Mouse (Mus musculus) thymus, adult 2 months (tissue): Measurements from ENCODE around the gene Cul4a. TPM values are rescaled to one million over a fixed set of nuclear protein-coding genes. Genes with fewer than 3 reads are reported as not detected.

Experiments used
- DNase-seq: peaks from one replicate; pipeline ENCODE4 v3.0.0; 2021
- H3K27ac ChIP-seq: fragments of 200-500 bp; 2 replicates; pipeline ENCODE4 v1.5.1; 2012; ENCODE audit warnings: low read length, control low read depth; ENCODE audit not compliant: control insufficient read depth, insufficient read depth
- H3K27me3 ChIP-seq: fragments of 200-500 bp; 2 replicates; pipeline ENCODE4 v1.6.1; 2012; ENCODE audit warnings: mild to moderate bottlenecking, low read length, moderate library complexity, mixed read lengths; ENCODE audit not compliant: control insufficient read depth, insufficient read depth
- H3K36me3 ChIP-seq: fragments of 200-500 bp; 2 replicates; pipeline ENCODE4 v1.6.1; 2012; ENCODE audit warnings: mild to moderate bottlenecking, low read length, moderate library complexity; ENCODE audit not compliant: control insufficient read depth, insufficient read depth
- H3K4me1 ChIP-seq: fragments of 200-500 bp; replicated peaks from 2 replicates; pipeline ENCODE4 v1.6.1; 2012; ENCODE audit warnings: low read length; ENCODE audit not compliant: control insufficient read depth, insufficient read depth
- H3K4me3 ChIP-seq: fragments of 200-500 bp; 2 replicates; pipeline ENCODE4 v1.5.1; 2012; ENCODE audit warnings: mild to moderate bottlenecking, low read length, control low read depth, moderate library complexity; ENCODE audit not compliant: control insufficient read depth, insufficient read depth
- CTCF ChIP-seq: fragments of 200-500 bp; IDR thresholded peaks from 2 replicates; pipeline ENCODE4 v1.5.1; 2012; ENCODE audit warnings: mild to moderate bottlenecking, control low read depth, low read length, moderate library complexity, borderline replicate concordance; ENCODE audit not compliant: control insufficient read depth, poor library complexity, insufficient read depth; ENCODE audit errors: extremely low read depth
- POLR2A ChIP-seq: fragments of 200-500 bp; IDR thresholded peaks from 2 replicates; pipeline ENCODE4 v1.6.1; 2012; ENCODE audit warnings: mild to moderate bottlenecking, low read length, control low read depth, moderate library complexity; ENCODE audit not compliant: control insufficient read depth, poor library complexity, insufficient read depth; ENCODE audit errors: extremely low read depth
- WGBS: fragments of 180-500 bp; shearing (Covaris S2); methylation state at CpG from one replicate; pipeline ENCODE4 v1.1.7; 2018; 5-methylcytosine and 5-hydroxymethylcytosine counted together
- polyA plus RNA-seq: library from polyadenylated mRNA; depleted of rRNA; stranded (reverse); fragments of >200 nt; gene quantifications from 2 replicates; pipeline ENCODE4 v1.2.3, GENCODE M21; 2012

The Cul4a gene
- polyA plus RNA-seq, 1 experiment, result 36.3 TPM

GRCm38 (mm10) chr8:13181691-13181976 is 76.2 kb downstream of the Cul4a start:
- Histone ChIP-seq H3K27me3 (no peaks in the 10 kb centered on the region), H3K4me1 (no peaks in the 10 kb centered on the region), H3K36me3 (no peaks in the 10 kb centered on the region), H3K27ac (no peak overlapping the region), H3K4me3 (no peak overlapping the region)
- WGBS, result 78% methylated on average over 2 of the region's 2 CpGs
- no peak for DNase-seq
- no peak for TF ChIP-seq POLR2A
- TF ChIP-seq CTCF, result no peak

GRCm38 (mm10) chr8:13186819-13187218 is 81.4 kb downstream of the Cul4a start:
- TF ChIP-seq CTCF (no peak), POLR2A (no peak)
- H3K36me3 ChIP-seq, result no peaks in the 10 kb centered on the region
- H3K27ac ChIP-seq, result no peak overlapping the region
- H3K4me1 ChIP-seq, result no peaks in the 10 kb centered on the region
- WGBS, result 84% methylated on average over 8 of the region's 8 CpGs
- H3K4me3 ChIP-seq, result no peak overlapping the region
- DNase-seq, result no peak
- no peaks in the 10 kb centered on the region for H3K27me3 ChIP-seq

- WGBS, result 84% methylated on average over 9 of the region's 9 CpGs
- Histone ChIP-seq H3K27me3 (no peaks in the 10 kb centered on the region), H3K27ac (no peak overlapping the region), H3K36me3 (no peaks in the 10 kb centered on the region), H3K4me1 (no peaks in the 10 kb centered on the region), H3K4me3 (no peak overlapping the region)
- TF ChIP-seq CTCF (no peak), POLR2A (no peak)
- no peak for DNase-seq
Measured at GRCm38 (mm10) chr8:13187229-13187628, 81.8 kb downstream of the Cul4a start.

- DNase-seq, result no peak
- WGBS, result 88% methylated on average over 7 of the region's 7 CpGs
- no peaks in the 10 kb centered on the region for H3K36me3 ChIP-seq
- no peak for TF ChIP-seq POLR2A
- TF ChIP-seq CTCF, result no peak
- H3K27ac ChIP-seq, result no peak overlapping the region
- H3K27me3 ChIP-seq, result no peaks in the 10 kb centered on the region
- H3K4me3 ChIP-seq, result no peak overlapping the region
- H3K4me1 ChIP-seq, result no peaks in the 10 kb centered on the region
Measured at GRCm38 (mm10) chr8:13187638-13188037, 82.2 kb downstream of the Cul4a start.

- H3K27ac ChIP-seq, result no peak overlapping the region
- no peaks in the 10 kb centered on the region for H3K4me1 ChIP-seq
- TF ChIP-seq POLR2A, result no peak
- no peak for TF ChIP-seq CTCF
- DNase-seq, result no peak
- H3K36me3 ChIP-seq, result no peaks in the 10 kb centered on the region
- WGBS, result 95% methylated on average over 13 of the region's 13 CpGs
- H3K27me3 ChIP-seq, result no peaks in the 10 kb centered on the region
- no peak overlapping the region for H3K4me3 ChIP-seq
Measured at GRCm38 (mm10) chr8:13188052-13188555, 82.7 kb downstream of the Cul4a start.

GRCm38 (mm10) chr8:13188857-13189256 is 83.4 kb downstream of the Cul4a start:
- DNase-seq, result no peak
- Histone ChIP-seq H3K27me3 (no peaks in the 10 kb centered on the region), H3K27ac (no peak overlapping the region), H3K36me3 (no peaks in the 10 kb centered on the region), H3K4me3 (no peak overlapping the region), H3K4me1 (no peaks in the 10 kb centered on the region)
- 93% methylated on average over 1 of the region's 1 CpGs for WGBS
- no peak for TF ChIP-seq POLR2A
- no peak for TF ChIP-seq CTCF

- Histone ChIP-seq H3K4me1 (no peaks in the 10 kb centered on the region), H3K4me3 (no peak overlapping the region), H3K27ac (no peak overlapping the region), H3K36me3 (no peaks in the 10 kb centered on the region), H3K27me3 (no peaks in the 10 kb centered on the region)
- WGBS, result 88% methylated on average over 8 of the region's 8 CpGs
- DNase-seq, result no peak
- no peak for TF ChIP-seq POLR2A
- no peak for TF ChIP-seq CTCF
Measured at GRCm38 (mm10) chr8:13190235-13190634, 84.8 kb downstream of the Cul4a start.
